Mouse (Mus musculus) limb, embryonic 11.5 days (tissue): ENCODE data around the gene Mapk7. TPM values are rescaled to one million over a fixed set of nuclear protein-coding genes. Genes with fewer than 3 reads are reported as not detected.

Experiments used
- ATAC-seq: fragments of 200-750 bp; cut with Nextera tagmentation; 2 replicates; pipeline ENCODE4 v1.8.0; 2017; ENCODE audit warnings: low read depth; ENCODE audit not compliant: insufficient number of reproducible peaks, low FRiP score, low TSS enrichment
- DNase-seq: peaks from one replicate; pipeline ENCODE4 v3.0.0-alpha.2; 2015; ENCODE audit warnings: low spot score
- H3K27ac ChIP-seq: fragments of 300-500 bp; sonication (generic); replicated peaks from 2 replicates; pipeline ENCODE4 v1.5.1; 2014; ENCODE audit warnings: low read depth, mild to moderate bottlenecking, low read length
- H3K27me3 ChIP-seq: fragments of 300-500 bp; sonication (generic); 2 replicates; pipeline ENCODE4 v1.6.1; 2014; ENCODE audit warnings: mild to moderate bottlenecking, low read length, mixed read lengths; ENCODE audit not compliant: control insufficient read depth, insufficient read depth
- H3K36me3 ChIP-seq: fragments of 300-500 bp; sonication (generic); 2 replicates; pipeline ENCODE4 v1.6.1; 2014; ENCODE audit warnings: mild to moderate bottlenecking, low read length, moderate library complexity, mixed read lengths; ENCODE audit not compliant: control insufficient read depth, insufficient read depth
- H3K4me1 ChIP-seq: fragments of 300-500 bp; sonication (generic); 2 replicates; pipeline ENCODE4 v1.6.1; 2014; ENCODE audit warnings: low read length, mixed read lengths; ENCODE audit not compliant: control insufficient read depth, insufficient read depth
- H3K4me2 ChIP-seq: fragments of 300-500 bp; sonication (generic); 2 replicates; pipeline ENCODE4 v1.6.1; 2014; ENCODE audit warnings: low read depth, mild to moderate bottlenecking, moderate library complexity; ENCODE audit not compliant: severe bottlenecking
- H3K4me3 ChIP-seq: fragments of 300-500 bp; sonication (generic); 2 replicates; pipeline ENCODE4 v1.5.1; 2014; ENCODE audit warnings: low read depth, low read length
- H3K9ac ChIP-seq: fragments of 300-500 bp; sonication (generic); 2 replicates; pipeline ENCODE4 v1.6.1; 2014; ENCODE audit warnings: mild to moderate bottlenecking, low read length
- H3K9me3 ChIP-seq: fragments of 300-500 bp; sonication (generic); 2 replicates; pipeline ENCODE4 v1.6.1; 2016; ENCODE audit warnings: low read length; ENCODE audit not compliant: control insufficient read depth
- WGBS: fragments of 180-500 bp; shearing (Covaris S2); extraction: QIAGEN DNeasy Blood & Tissue Kit; methylation state at CpG from one replicate; pipeline ENCODE4 v1.1.7; 2014; 5-methylcytosine and 5-hydroxymethylcytosine counted together
- polyA plus RNA-seq: library from polyadenylated mRNA; unstranded; fragments of >200 nt; fragmentation: Nextera tagmentation; extraction: Ambion mirVana; gene quantifications from 2 replicates; pipeline ENCODE4 v1.2.1, GENCODE M21; 2014

Gene Mapk7
- polyA plus RNA-seq, 1 experiment from 2014 or later, result 58.6 TPM

DNA sequence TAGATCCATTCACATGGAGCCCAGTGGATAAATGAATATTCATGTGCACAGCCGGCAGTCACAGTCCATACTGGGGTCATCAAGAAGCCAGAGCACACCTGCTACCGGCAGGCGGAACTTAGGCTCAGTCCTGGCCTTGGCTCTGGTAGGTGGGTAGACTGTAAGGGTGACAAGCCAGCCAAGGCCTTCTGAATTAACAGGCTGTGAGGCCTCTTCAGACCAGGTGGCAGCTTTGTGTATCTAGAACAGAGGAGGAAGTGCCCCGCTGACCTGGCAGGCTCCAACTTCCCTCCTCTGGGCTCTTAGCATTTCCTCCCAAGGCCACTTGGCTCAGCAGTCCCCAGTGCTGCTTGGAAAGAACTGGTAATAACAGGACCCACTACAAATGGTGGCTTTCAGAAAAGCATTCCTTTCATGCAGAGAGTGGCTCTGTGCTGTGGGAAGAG, 35.1 kb upstream of the Mapk7 start:
- Histone ChIP-seq H3K27me3 (no peaks in the 10 kb centered on the region), H3K36me3 (no peaks in the 10 kb centered on the region), H3K9me3 (no peaks in the 10 kb centered on the region), H3K4me2 (no peak overlapping the region), H3K4me3 (no peak overlapping the region), H3K4me1 (no peaks in the 10 kb centered on the region), H3K9ac (no peak overlapping the region), H3K27ac (no peak overlapping the region)
- WGBS, result 60% methylated on average over 4 of the region's 4 CpGs
- DNase-seq (no peak), ATAC-seq (no peak)

DNA sequence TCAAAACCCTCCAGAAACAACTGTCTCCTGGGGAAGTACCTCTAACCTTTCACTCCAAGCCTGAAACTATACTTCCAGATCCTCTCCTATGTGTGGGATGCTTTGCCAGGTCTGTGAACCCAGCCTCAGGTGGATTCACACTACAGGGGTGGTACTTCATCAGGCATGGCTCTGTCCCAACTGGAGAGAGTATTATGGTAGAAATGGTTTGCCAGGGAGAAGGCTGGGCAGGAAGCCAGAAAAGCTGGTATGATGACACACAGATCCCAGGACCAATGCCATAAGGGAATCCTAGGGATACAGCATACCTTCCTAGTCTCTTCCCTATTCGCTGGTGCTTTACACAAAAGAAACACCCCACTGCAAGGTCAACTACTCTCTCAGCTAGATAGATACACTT, 32.7 kb upstream of the Mapk7 start:
- Histone ChIP-seq H3K4me2 (no peak overlapping the region), H3K4me3 (no peak overlapping the region), H3K27me3 (no peaks in the 10 kb centered on the region), H3K9ac (no peak overlapping the region), H3K36me3 (no peaks in the 10 kb centered on the region), H3K27ac (no peak overlapping the region), H3K9me3 (no peaks in the 10 kb centered on the region), H3K4me1 (no peaks in the 10 kb centered on the region)
- WGBS, result 95% methylated on average over 1 of the region's 1 CpGs
- DNase-seq, result no peak
- ATAC-seq, result no peak

DNA sequence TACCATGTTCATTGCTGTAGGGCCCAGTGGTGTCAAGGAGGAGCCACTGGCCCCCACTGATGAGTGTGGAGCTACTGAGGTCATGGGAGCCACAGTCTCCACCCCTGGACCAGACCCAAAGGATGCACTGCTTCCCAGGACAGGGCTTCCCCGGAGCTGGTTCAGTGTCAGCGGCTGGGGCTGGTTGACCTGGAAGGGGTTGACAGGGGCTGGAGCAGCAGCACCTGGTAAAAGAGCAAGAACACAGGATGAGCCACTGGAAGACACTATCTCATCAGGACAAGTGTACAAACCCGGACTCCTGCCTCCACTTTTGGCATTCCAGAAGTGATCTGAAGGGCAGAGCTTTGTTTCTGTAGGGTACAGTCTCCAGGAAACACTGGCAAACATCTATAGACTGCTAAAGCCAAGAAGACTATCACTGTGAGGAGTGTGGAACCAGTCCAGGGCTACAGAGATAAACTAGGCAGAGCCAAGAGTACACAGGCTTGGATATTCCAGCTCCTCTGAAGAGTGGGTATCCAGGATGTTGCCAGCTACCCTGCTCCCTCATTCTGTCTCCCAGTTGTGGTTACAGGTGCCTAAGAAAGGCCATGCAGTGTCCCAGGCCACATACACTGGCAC, 25.4 kb upstream of the Mapk7 start:
- Histone ChIP-seq H3K9ac (no peak overlapping the region), H3K4me3 (no peak overlapping the region), H3K9me3 (no peaks in the 10 kb centered on the region), H3K4me1 (no peaks in the 10 kb centered on the region), H3K27me3 (no peaks in the 10 kb centered on the region), H3K36me3 (peaks cover 3% of the 10 kb centered on the region; the same call in 1 of the 2 replicates), H3K27ac (no peak overlapping the region), H3K4me2 (no peak overlapping the region)
- 93% methylated on average over 3 of the region's 3 CpGs for WGBS
- no peak for ATAC-seq
- DNase-seq, result no peak

DNA sequence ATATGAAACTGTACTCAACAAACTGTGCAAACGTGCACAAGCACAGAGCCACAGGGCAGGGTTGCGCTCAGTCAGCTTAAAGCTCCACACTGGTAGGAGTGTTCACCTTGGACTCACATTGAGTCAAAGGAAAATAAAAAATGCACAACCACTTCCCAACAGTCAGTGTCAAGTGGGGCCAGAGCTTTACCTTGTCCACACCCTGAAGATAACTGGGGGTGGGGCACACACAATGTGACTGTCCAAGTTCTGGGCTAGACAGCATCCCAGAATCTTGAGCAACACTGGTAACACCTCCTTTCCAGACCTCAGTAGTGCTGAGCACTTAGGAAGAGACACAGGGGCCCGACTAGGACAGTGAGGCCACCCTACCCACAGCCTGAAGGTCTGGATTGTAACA, 24.7 kb upstream of the Mapk7 start:
- H3K4me2 ChIP-seq, result no peak overlapping the region
- ATAC-seq, result no peak
- no peak overlapping the region for H3K27ac ChIP-seq
- peaks cover 3% of the 10 kb centered on the region; the same call in 1 of the 2 replicates for H3K36me3 ChIP-seq
- H3K4me3 ChIP-seq, result no peak overlapping the region
- no peaks in the 10 kb centered on the region for H3K4me1 ChIP-seq
- H3K9me3 ChIP-seq, result no peaks in the 10 kb centered on the region
- 94% methylated on average over 3 of the region's 3 CpGs for WGBS
- H3K27me3 ChIP-seq, result no peaks in the 10 kb centered on the region
- no peak for DNase-seq
- H3K9ac ChIP-seq, result no peak overlapping the region

DNA sequence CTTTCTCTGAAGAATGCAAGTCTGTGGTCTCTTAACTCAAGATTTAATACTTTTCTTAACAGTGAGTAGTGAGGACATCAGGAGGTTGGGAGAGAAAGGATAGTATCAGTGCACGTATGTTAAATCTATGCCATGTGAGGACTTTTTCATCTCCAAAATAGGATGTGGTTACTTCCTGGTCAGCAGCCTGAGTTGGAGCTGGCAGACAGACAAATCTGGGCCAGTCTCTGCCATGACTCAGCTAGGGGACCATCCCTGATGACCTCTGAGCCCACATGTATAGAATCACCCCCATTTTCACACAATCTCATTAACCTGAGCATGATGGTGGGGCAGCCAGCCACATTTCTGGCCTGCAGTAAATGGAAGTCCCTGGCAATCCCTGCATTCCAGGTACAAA, 23.8 kb upstream of the Mapk7 start:
- Histone ChIP-seq H3K9me3 (no peaks in the 10 kb centered on the region), H3K27ac (no peak overlapping the region), H3K27me3 (no peaks in the 10 kb centered on the region), H3K4me2 (no peak overlapping the region), H3K36me3 (peaks cover 5% of the 10 kb centered on the region; the same call in 1 of the 2 replicates), H3K4me1 (no peaks in the 10 kb centered on the region), H3K9ac (no peak overlapping the region), H3K4me3 (no peak overlapping the region)
- DNase-seq (no peak), ATAC-seq (no peak)
- 92% methylated on average over 1 of the region's 1 CpGs for WGBS

DNA sequence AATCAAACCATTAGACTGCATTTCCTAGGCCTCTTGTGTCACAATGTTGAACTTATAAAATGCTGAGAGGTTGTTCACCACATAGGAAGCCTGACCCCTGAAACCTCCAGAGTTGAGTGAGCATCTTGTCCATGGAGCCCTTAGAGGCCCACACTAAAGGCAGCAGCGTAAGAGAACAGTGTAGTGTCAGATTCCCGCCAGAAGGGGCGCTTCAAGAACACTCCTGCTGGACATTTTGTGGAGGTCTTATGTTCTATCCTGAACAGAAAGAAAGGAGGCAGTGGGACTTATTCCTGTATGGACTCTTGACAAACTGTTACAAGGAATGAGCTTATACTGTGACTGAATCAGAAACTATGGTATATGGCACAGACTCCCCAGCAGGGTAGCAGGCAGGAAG, 20.7 kb upstream of the Mapk7 start:
- Histone ChIP-seq H3K36me3 (peaks cover 6% of the 10 kb centered on the region; the same call in 1 of the 2 replicates), H3K4me1 (no peaks in the 10 kb centered on the region), H3K4me2 (no peak overlapping the region), H3K9ac (no peak overlapping the region), H3K27ac (no peak overlapping the region), H3K9me3 (no peaks in the 10 kb centered on the region), H3K27me3 (no peaks in the 10 kb centered on the region), H3K4me3 (no peak overlapping the region)
- 43% methylated on average over 3 of the region's 3 CpGs for WGBS
- ATAC-seq, result no peak
- DNase-seq, result peak; percentile 68

DNA sequence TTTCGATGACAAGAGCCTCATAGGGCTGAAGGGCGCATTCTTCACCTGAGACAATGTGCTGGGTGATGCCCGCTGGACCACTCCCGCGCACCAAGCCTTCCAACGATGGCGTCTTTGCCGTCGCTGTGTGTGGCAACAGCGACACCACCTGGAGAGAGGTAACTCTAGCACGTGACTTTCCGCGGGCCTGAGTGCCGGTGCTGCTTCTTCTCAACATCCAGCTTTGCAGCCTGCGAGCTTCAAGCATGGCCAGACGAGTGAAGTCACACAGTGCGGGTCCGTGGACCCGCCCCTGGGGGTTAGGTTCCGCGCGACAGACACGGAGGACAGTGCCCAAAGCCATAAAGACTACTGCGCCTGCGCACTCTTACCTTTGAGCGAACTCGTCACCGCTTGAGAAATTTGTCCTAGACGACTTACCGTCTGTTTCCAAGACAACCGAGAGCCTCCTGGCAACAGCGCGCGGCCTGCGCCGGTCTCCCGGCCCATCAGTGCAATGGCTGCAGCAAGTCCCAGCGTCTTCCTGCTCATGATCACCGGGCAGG, 10.6 kb upstream of the Mapk7 start, which contains the start of gene B9d1:
TSS of gene B9d1 (plus strand) at position 432 of the 545 bp plus-strand sequence.
- ATAC-seq (peak; percentile 86), DNase-seq (peak; percentile 97)
- Histone ChIP-seq H3K27me3 (no peaks in the 10 kb centered on the region), H3K4me2 (peak within 1 kb of the TSS; percentile 50), H3K9ac (peak within 1 kb of the TSS; percentile 62), H3K36me3 (no peaks in the 10 kb centered on the region), H3K4me1 (no peaks in the 10 kb centered on the region), H3K9me3 (no peaks in the 10 kb centered on the region), H3K4me3 (peak within 1 kb of the TSS; percentile 59), H3K27ac (no peak within 1 kb of the TSS)
- WGBS, result under 1% methylated on average over 39 of the region's 39 CpGs

DNA sequence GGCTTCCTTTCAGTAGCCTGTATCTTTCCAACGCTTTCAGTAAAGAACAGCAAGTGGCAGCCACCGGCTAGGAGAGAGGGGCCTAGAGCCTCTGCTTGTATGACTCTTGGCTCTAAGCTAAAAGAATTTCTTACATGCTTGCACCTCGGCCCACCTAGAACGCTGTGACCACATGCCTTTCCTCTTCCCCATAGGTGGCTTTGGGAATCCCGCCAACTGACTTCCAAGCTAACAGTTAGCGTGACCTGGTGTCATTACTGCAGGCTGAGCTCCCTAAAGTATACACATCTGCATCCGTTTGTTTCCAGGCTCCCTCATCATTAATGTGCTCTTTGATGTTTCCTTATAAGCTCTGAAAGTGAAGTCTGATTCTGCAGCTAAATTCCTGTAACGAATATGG, 9.7 kb upstream of the Mapk7 start:
- no peaks in the 10 kb centered on the region for H3K27me3 ChIP-seq
- H3K36me3 ChIP-seq, result no peaks in the 10 kb centered on the region
- no peaks in the 10 kb centered on the region for H3K9me3 ChIP-seq
- peaks cover 3% of the 10 kb centered on the region; the same call in 1 of the 2 replicates for H3K4me1 ChIP-seq
- H3K4me2 ChIP-seq, result no peak overlapping the region
- no peak overlapping the region for H3K27ac ChIP-seq
- WGBS, result 47% methylated on average over 8 of the region's 8 CpGs
- no peak overlapping the region for H3K9ac ChIP-seq
- DNase-seq, result no peak
- H3K4me3 ChIP-seq, result no peak overlapping the region
- no peak for ATAC-seq
